Mouse (Mus musculus) bone marrow, adult 2 months (tissue): ENCODE data around the gene Tcl1b5. TPM values are rescaled to one million over a fixed set of nuclear protein-coding genes. Genes with fewer than 3 reads are reported as not detected.
"Not testable (repeated sequence)": the region's sequence is repeated elsewhere in the genome, so short reads cannot be mapped to it uniquely, and the experiment has no call there.

ENCODE experiments used
- H3K27ac ChIP-seq: fragments of 200-500 bp; 2 replicates; pipeline ENCODE4 v1.5.1; 2012; ENCODE audit warnings: low read depth, mild to moderate bottlenecking, control low read depth, inconsistent platforms, low read length; ENCODE audit not compliant: control insufficient read depth, poor library complexity, insufficient read depth
- H3K4me1 ChIP-seq: fragments of 200-500 bp; 2 replicates; pipeline ENCODE4 v1.6.1; 2011; ENCODE audit warnings: low read length; ENCODE audit not compliant: control insufficient read depth, insufficient read depth
- H3K4me3 ChIP-seq: fragments of 200-500 bp; replicated peaks from 2 replicates; pipeline ENCODE3; 2011; ENCODE audit warnings: mild to moderate bottlenecking, low read depth, low read length, control low read depth; ENCODE audit not compliant: control insufficient read depth
- CTCF ChIP-seq: fragments of 200-500 bp; IDR thresholded peaks from 2 replicates; pipeline ENCODE4 v1.5.1; 2011; ENCODE audit warnings: low read length, control low read depth; ENCODE audit not compliant: control insufficient read depth, insufficient read depth
- POLR2A ChIP-seq: fragments of 200-500 bp; IDR thresholded peaks from 2 replicates; pipeline ENCODE4 v1.6.1; 2011; ENCODE audit warnings: low read depth, mild to moderate bottlenecking, control low read depth, low read length, borderline replicate concordance; ENCODE audit not compliant: control insufficient read depth
- WGBS: fragments of 180-500 bp; shearing (Covaris S2); methylation state at CpG from one replicate; pipeline ENCODE4 v1.1.7; 2018; 5-methylcytosine and 5-hydroxymethylcytosine counted together
- polyA plus RNA-seq: library from polyadenylated mRNA; stranded (reverse); fragments of >200 nt; gene quantifications from 2 replicates; pipeline ENCODE4 v1.2.4, GENCODE M21; 2011; ENCODE audit warnings: low replicate concordance; ENCODE audit not compliant: missing spikeins, insufficient read depth, insufficient read length

Tcl1b5 gene
- polyA plus RNA-seq, result not detected in 2 replicates

- not testable (repeated sequence) for H3K27ac ChIP-seq, H3K4me1 ChIP-seq, H3K4me3 ChIP-seq
- 59% methylated on average over 3 of the region's 3 CpGs for WGBS
Observed at GRCm38 (mm10) chr12:105176044-105176443, at the start of gene Tcl1b5. TSS of gene Tcl1b5 (plus strand) at chr12:105176344.

- H3K4me1 ChIP-seq, result no peaks in the 10 kb centered on the region
- TF ChIP-seq POLR2A (no peak), CTCF (no peak)
- WGBS, result 76% methylated on average over 4 of the region's 4 CpGs
- no peak overlapping the region for H3K4me3 ChIP-seq
- no peak overlapping the region for H3K27ac ChIP-seq
Observed at GRCm38 (mm10) chr12:105126516-105126915, 49.6 kb upstream of the Tcl1b5 start.

GRCm38 (mm10) chr12:105127607-105128006 is 48.5 kb upstream of the Tcl1b5 start:
- Histone ChIP-seq H3K4me3 (no peak overlapping the region), H3K4me1 (no peaks in the 10 kb centered on the region), H3K27ac (no peak overlapping the region)
- TF ChIP-seq POLR2A (no peak), CTCF (no peak)
- WGBS, result 68% methylated on average over 2 of the region's 2 CpGs

GRCm38 (mm10) chr12:105129494-105130205 is 46.5 kb upstream of the Tcl1b5 start:
- not testable (repeated sequence) for H3K4me1 ChIP-seq, H3K4me3 ChIP-seq, H3K27ac ChIP-seq
- 56% methylated on average over 3 of the region's 3 CpGs for WGBS

GRCm38 (mm10) chr12:105134167-105134566 is 42.0 kb upstream of the Tcl1b5 start:
- H3K4me3 ChIP-seq, H3K4me1 ChIP-seq, H3K27ac ChIP-seq: not testable (repeated sequence)
- 2% methylated on average over 2 of the region's 2 CpGs for WGBS

GRCm38 (mm10) chr12:105134826-105135225 is 41.3 kb upstream of the Tcl1b5 start:
- not testable (repeated sequence) for H3K4me1 ChIP-seq

GRCm38 (mm10) chr12:105137729-105138128 is 38.4 kb upstream of the Tcl1b5 start:
- 71% methylated on average over 1 of the region's 1 CpGs for WGBS
- H3K4me1 ChIP-seq, result not testable (repeated sequence)

More at GRCm38 (mm10) chr12:105134826-105135225, 41.3 kb upstream of the Tcl1b5 start:
- 10% methylated on average over 4 of the region's 4 CpGs for WGBS
- H3K27ac ChIP-seq, H3K4me3 ChIP-seq: not testable (repeated sequence)

GRCm38 (mm10) chr12:105143096-105143495 is 33.0 kb upstream of the Tcl1b5 start:
- 86% methylated on average over 3 of the region's 3 CpGs for WGBS
- H3K4me3 ChIP-seq, result no peak overlapping the region
- no peaks in the 10 kb centered on the region for H3K4me1 ChIP-seq
- TF ChIP-seq CTCF, result no peak
- TF ChIP-seq POLR2A, result no peak
- no peak overlapping the region for H3K27ac ChIP-seq

More at GRCm38 (mm10) chr12:105137729-105138128, 38.4 kb upstream of the Tcl1b5 start:
- not testable (repeated sequence) for H3K4me3 ChIP-seq, H3K27ac ChIP-seq

GRCm38 (mm10) chr12:105144928-105145327 is 31.2 kb upstream of the Tcl1b5 start:
- not testable (repeated sequence) for H3K27ac ChIP-seq, H3K4me3 ChIP-seq, H3K4me1 ChIP-seq
- WGBS, result 35% methylated on average over 1 of the region's 1 CpGs
